Mouse (Mus musculus) cerebellum, adult 8-10 months (tissue): Measurements from ENCODE around the gene Fgf9.

Experiments
- DNase-seq: peaks from one replicate; pipeline ENCODE4 v3.0.0; 2022

Gene Fgf9

GRCm38 (mm10) chr14:58091321-58091720, 21.0 kb downstream of the Fgf9 start:
- DNase-seq, result no peak

DNA sequence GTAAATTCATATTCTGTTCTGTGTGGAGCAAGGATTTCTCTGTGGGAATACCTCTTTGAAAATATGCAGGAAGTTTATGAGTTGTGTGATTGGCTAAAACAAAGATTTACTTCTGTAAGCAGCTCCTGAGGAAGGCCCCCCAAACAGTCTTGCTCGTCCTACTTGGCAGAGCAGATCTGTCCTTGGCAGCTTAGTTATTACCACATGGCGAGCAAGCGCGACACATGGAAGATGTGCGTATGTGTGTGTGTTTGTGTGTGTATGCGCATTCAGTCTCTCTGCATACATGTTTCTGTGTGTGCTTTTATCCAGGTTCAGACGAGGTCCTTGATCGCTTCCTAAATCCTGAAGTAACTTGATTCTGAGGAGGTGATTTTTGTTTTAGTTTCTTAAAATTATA, 29.3 kb downstream of the Fgf9 start:
- DNase-seq, result no peak

GRCm38 (mm10) chr14:58101298-58101697, 31.0 kb downstream of the Fgf9 start:
- DNase-seq, result no peak

- no peak for DNase-seq
Measured at GRCm38 (mm10) chr14:58104266-58104665, 33.9 kb downstream of the Fgf9 start.

GRCm38 (mm10) chr14:58105596-58105995, 35.2 kb downstream of the Fgf9 start:
- DNase-seq, result no peak

DNA sequence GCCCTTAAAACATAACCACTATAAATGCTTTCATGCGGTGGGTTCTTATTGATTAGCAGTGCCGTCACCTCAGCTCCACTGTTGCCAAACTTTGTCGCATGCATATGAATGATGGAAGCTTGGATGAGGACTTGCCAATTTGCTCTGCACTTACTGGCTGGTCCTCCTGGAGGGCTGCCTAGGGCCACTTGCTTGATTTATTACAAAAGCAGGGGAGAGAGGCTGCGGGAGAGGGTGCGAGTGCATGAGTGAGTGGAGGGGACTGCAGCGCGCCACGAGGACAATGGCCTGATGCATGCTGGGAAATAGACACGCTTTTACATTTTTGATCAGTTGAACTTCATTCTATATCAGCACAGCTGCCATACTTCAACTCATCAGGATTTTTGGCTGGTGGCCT, 39.3 kb downstream of the Fgf9 start:
- DNase-seq, result no peak

DNA sequence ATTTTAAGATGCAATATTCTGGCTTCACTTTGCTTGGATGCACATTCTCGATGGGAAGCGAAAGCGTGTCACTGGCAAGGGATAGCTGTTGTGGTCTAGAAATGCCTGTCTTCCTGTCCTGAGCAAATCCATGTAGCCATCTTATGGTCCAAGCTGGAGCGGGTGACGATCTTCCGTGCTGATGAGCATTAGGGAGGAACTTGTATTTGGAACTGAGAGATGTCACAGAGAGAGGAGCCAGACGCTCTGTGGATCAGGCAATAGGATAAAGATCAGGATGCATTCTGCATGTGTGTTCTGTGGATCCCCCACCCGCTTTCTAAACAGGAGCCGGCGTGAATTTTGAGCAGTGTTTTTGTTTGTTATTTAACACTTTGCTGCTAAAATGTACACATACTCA, 41.2 kb downstream of the Fgf9 start:
- DNase-seq, result no peak

DNA sequence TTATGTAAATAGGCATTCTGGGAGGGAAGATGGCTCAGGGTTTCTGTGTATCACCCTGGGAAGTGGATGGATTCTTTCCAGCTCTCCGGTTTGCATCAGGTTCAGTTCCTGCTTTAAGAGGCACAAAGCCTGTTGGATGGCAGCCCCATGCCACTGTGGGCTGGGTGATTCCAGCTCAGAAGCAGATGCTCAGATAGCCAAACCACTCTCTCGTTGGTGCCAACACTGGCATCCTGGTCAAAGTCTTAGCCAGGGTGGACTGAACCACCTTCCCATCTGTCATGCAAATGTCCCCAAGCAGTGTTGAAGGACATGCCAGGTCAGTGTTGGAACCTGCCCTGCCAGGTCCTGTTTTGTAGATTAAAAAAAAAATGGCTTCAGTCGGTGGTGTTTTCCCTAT, 42.0 kb downstream of the Fgf9 start:
- DNase-seq, result peak; percentile 77

DNA sequence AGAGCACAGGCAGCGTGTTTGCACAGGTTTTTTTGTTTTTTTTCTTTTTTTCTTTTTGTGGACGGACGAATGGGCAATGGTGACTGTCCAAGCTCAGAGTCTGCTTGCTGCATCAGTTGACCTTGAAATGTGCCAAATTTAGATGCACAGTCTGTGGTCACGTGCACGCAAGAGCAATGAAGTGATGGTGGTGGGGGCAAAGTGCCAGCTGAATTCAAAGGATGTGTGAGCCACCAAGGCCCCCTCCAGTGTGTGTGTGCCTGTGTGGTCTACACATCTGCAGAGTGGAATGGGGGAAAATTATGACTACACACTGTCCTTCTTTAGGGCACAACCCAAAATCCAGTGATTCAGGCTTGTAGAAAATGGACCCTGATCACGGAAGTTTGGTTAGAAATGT, 42.8 kb downstream of the Fgf9 start:
- no peak for DNase-seq

GRCm38 (mm10) chr14:58114146-58114545, 43.8 kb downstream of the Fgf9 start:
- DNase-seq, result no peak

- DNase-seq, result no peak
Measured at GRCm38 (mm10) chr14:58124625-58125024, 54.3 kb downstream of the Fgf9 start.

DNA sequence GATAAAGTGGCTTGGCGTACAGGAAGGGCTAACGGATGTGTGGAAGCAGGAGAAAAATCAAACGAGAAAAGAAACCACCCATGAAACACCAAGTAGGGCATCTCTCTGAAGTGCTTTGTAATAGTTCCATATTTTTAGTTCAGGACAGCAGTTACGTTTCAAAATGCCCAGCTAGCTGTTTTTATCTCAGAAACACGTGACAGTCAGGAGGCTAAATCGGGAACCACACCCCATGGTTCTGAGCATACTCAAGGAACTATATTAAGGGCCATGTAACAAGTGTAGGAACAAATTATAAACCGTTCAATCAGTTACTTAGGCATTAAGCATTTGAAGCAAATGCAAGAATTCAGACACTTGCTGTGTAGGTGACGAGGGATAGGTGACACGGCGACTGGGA, 56.2 kb downstream of the Fgf9 start:
- no peak for DNase-seq

DNA sequence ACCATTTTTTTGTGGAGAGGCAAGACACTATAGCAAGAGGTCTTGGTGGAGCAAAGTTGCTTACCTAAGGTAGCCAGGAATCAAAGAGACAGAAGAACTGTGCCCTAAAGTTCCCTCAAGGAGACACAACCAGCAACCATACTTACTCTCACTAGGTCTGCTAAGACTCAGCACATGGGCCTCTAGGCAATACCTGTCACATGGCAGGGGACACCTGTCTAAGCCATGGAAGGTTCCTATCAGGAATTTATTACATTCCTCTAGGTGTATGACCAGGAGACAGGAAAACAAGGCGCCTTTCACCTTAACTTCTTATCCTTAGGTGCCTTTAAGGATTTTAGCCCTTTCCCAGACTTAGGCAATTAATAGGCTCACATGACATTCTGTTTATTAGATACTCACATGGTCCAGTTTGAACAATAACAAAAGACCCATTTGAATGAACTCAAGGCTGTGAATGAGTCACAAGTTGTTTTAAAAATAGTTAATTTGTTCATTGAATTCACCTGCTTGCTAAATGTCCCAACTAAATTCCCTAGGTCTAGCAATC, 69.2 kb downstream of the Fgf9 start:
- DNase-seq, result no peak

GRCm38 (mm10) chr14:58149637-58150470, 79.5 kb downstream of the Fgf9 start:
- DNase-seq, result peak; percentile 10

- no peak for DNase-seq
Measured at GRCm38 (mm10) chr14:58150471-58150855, 80.1 kb downstream of the Fgf9 start.

GRCm38 (mm10) chr14:58152110-58152509, 81.8 kb downstream of the Fgf9 start:
- no peak for DNase-seq

DNA sequence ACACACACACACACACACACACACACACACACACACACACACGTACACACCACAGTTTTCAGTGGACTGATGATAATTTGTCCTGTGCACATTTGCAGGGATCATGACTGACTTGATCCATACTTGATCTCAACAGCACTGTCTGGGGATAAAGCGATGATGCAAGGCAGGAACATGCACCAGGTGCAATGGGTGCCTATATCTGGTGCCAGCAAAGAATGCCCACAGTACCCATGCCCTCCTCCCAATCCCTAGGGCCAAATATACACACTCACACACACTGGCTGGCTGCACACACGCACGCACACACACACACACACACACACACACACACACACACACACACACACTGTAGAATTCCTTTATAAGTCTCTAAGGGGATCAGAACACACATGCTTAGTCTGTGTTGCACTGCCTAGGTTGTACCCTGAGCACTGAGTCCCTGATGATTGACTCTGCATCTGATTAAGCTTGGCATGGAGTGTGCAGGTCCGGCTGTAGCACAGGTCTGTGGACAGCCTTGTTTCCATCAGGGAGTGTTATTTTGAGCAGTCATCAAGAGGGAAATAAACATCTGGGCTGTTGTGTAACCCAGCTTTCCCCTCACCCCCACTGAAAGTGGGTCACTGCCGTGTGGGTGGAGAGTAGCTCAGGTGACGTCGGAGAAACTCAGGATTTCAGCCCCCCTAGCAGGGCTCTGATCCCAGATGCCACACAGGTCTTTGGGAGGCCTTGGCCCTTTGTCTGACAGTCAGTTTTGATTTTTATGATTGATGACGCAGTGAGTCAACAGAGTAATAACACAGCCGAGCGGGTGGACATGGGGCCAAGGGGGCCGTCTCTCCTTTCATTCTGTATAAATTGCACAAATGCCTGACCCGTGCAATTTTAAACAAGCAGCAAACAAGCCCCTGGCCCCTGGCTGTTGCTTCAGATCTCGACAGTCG, 83.4 kb downstream of the Fgf9 start:
- no peak for DNase-seq

- DNase-seq, result no peak
Measured at GRCm38 (mm10) chr14:58160624-58161023, 90.3 kb downstream of the Fgf9 start.
